Mouse (Mus musculus) stomach, embryonic 15.5 days (tissue): ENCODE measurements around the gene Nsf. TPM values are rescaled to one million over a fixed set of nuclear protein-coding genes. Genes with fewer than 3 reads are reported as not detected.
A peak's percentile ranks its signal among the peaks of the same experiment; 100 is the strongest.

Experiments used
- ATAC-seq: fragments of 200-750 bp; cut with Nextera tagmentation; 2 replicates; pipeline ENCODE4 v1.8.0; 2017; ENCODE audit warnings: low read depth, moderate number of reproducible peaks, moderate TSS enrichment; ENCODE audit not compliant: insufficient read depth, low FRiP score
- H3K27ac ChIP-seq: fragments of 300-500 bp; sonication (generic); 2 replicates; pipeline ENCODE4 v1.5.1; 2015; ENCODE audit warnings: mild to moderate bottlenecking, inconsistent platforms
- H3K27me3 ChIP-seq: fragments of 300-500 bp; sonication (generic); replicated peaks from 2 replicates; pipeline ENCODE4 v1.6.1; 2015; ENCODE audit warnings: inconsistent platforms
- H3K36me3 ChIP-seq: fragments of 300-500 bp; sonication (generic); 2 replicates; pipeline ENCODE4 v1.6.1; 2015; ENCODE audit warnings: inconsistent platforms
- H3K4me1 ChIP-seq: fragments of 300-500 bp; sonication (generic); 2 replicates; pipeline ENCODE4 v1.6.1; 2015; ENCODE audit warnings: inconsistent platforms
- H3K4me2 ChIP-seq: fragments of 300-500 bp; sonication (generic); 2 replicates; pipeline ENCODE4 v1.6.1; 2015; ENCODE audit warnings: mild to moderate bottlenecking, inconsistent platforms
- H3K4me3 ChIP-seq: fragments of 300-500 bp; sonication (generic); replicated peaks from 2 replicates; pipeline ENCODE4 v1.5.1; 2015; ENCODE audit warnings: inconsistent platforms
- H3K9ac ChIP-seq: fragments of 300-500 bp; sonication (generic); 2 replicates; pipeline ENCODE4 v1.6.1; 2015; ENCODE audit warnings: inconsistent platforms
- H3K9me3 ChIP-seq: fragments of 300-500 bp; sonication (generic); 2 replicates; pipeline ENCODE4 v1.6.1; 2016; ENCODE audit warnings: inconsistent platforms
- WGBS: fragments of 180-500 bp; shearing (Covaris S2); methylation state at CpG from one replicate; pipeline ENCODE4 v1.1.7; 2015; 5-methylcytosine and 5-hydroxymethylcytosine counted together
- polyA plus RNA-seq: library from polyadenylated mRNA; unstranded; fragments of >200 nt; fragmentation: Nextera tagmentation; extraction: Ambion mirVana; gene quantifications from 2 replicates; pipeline ENCODE4 v1.2.1, GENCODE M21; 2015

Nsf gene
- polyA plus RNA-seq, 1 experiment from 2014 or later, result 45.8 TPM

DNA sequence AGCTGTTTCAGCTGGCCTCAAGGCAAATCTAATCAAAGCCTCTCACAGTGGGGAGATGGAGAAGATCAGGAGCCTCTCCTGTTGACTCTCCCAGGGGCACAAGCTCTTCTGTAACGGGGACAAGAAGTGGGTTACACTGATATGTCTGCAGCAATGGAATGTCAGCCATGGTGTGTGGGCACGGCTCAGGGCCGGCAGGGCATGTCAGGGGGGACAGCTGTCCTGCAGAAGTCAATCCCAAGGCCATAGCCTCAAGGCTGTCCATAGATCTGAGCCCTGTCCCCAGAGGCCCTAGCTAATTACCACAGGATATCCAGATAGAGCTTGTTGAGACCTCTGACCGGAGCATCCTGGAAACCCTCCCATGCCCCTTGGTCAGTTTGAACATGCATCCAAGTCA is 149.1 kb downstream of the Nsf start:
- Histone ChIP-seq H3K27me3 (peaks cover 32% of the 10 kb centered on the region), H3K4me3 (no peak overlapping the region), H3K27ac (no peak overlapping the region), H3K9me3 (no peaks in the 10 kb centered on the region), H3K9ac (no peak overlapping the region), H3K4me2 (no peak overlapping the region), H3K4me1 (peaks cover 10% of the 10 kb centered on the region), H3K36me3 (no peaks in the 10 kb centered on the region)
- 64% methylated on average over 4 of the region's 4 CpGs for WGBS
- ATAC-seq, result no peak

DNA sequence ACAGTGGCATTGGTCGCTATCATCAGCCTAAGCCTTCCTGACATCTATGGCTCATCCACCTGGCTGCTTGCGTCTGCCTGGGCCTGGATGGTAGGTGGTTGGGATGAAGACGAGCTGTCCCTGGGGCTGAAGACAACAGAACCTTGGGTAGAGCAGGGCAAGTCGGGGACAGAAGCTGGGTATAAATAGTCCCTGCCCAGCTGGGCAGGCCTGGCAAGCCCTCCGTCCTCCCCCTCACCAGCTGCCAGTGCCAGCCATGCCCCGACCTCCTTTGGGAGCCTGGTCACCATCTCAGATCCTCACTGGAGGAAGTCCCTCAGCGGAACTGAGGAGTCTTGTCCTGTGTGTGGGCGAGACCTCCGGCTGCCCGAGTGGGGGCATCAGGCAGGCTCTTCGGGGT is 149.7 kb downstream of the Nsf start:
- no peaks in the 10 kb centered on the region for H3K9me3 ChIP-seq
- H3K27ac ChIP-seq, result no peak overlapping the region
- H3K4me2 ChIP-seq, result no peak overlapping the region
- no peak overlapping the region for H3K9ac ChIP-seq
- peaks cover 3% of the 10 kb centered on the region for H3K4me1 ChIP-seq
- WGBS, result 85% methylated on average over 11 of the region's 11 CpGs
- H3K4me3 ChIP-seq, result no peak overlapping the region
- H3K36me3 ChIP-seq, result no peaks in the 10 kb centered on the region
- ATAC-seq, result no peak
- peaks cover 25% of the 10 kb centered on the region for H3K27me3 ChIP-seq

DNA sequence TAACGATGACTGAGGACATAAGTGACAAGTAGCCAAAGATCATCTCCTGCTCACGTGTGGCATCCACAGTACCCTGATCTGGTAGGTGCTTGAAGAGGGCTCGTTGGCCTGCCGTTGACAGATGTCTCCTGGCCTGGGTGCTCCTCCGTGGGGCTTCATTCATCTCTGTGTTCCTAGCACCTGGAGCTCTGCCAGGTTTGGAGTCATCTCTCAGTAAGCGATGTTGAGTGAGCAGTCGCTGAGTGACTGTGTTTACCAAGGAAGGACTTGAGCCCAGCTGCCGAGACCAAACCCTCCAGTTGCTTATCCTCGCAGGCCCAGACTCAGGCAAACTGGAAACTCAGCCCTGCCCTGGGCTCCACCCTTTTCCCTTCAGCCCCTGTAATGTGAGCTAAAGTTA is 152.7 kb downstream of the Nsf start:
- 40% methylated on average over 9 of the region's 9 CpGs for WGBS
- H3K4me3 ChIP-seq, result no peak overlapping the region
- ATAC-seq, result no peak
- no peaks in the 10 kb centered on the region for H3K9me3 ChIP-seq
- H3K27ac ChIP-seq, result no peak overlapping the region
- H3K36me3 ChIP-seq, result no peaks in the 10 kb centered on the region
- no peak overlapping the region for H3K4me2 ChIP-seq
- H3K4me1 ChIP-seq, result no peaks in the 10 kb centered on the region
- no peak overlapping the region for H3K9ac ChIP-seq
- H3K27me3 ChIP-seq, result peaks cover 9% of the 10 kb centered on the region

DNA sequence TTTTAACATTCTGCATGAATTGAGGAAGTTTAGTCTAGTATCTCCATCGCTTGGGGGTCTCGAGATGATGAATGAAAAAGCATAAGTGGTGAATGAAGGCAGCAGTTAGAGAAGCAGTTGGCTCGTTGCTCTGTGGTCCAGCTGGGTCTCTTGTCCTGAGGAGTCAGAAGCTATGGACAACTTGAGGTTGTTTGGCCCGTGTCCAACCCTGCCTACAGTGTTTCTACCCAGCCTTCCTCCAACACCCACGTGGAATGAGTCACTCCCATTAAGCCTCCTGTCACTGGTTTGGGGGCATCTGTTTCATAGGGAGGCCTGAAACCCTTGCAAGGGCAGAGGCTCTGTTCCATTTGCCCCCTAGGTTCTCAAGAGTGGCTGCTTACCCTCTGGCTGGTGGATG is 163.9 kb downstream of the Nsf start:
- no peaks in the 10 kb centered on the region for H3K9me3 ChIP-seq
- H3K4me1 ChIP-seq, result no peaks in the 10 kb centered on the region
- H3K27me3 ChIP-seq, result peaks cover 7% of the 10 kb centered on the region
- H3K36me3 ChIP-seq, result no peaks in the 10 kb centered on the region
- no peak overlapping the region for H3K4me3 ChIP-seq
- no peak overlapping the region for H3K27ac ChIP-seq
- no peak for ATAC-seq
- H3K9ac ChIP-seq, result no peak overlapping the region
- 55% methylated on average over 5 of the region's 5 CpGs for WGBS
- H3K4me2 ChIP-seq, result no peak overlapping the region

DNA sequence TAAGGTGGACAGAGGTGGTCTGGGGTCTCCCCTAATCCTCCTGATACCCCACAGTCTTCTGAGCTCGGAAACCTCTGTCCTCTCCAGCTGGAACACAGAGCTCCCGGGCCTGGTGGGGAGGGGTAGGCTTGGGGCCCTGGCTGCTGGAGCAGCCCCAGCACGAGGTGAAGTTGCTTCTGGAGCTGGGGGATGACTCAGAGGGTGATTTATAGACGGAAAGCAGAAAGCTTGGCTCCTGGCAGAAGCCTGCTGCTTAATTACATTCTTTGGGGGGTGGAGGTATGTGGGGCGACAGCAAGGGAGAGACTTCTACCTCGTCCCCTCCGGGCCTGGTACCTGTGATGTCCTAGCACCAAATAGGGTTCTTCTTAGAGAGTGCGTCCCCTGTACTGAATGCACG is 173.7 kb downstream of the Nsf start:
- ATAC-seq, result no peak; the same call in 1 of the 2 replicates
- Histone ChIP-seq H3K4me3 (no peak overlapping the region), H3K4me1 (no peaks in the 10 kb centered on the region)

DNA sequence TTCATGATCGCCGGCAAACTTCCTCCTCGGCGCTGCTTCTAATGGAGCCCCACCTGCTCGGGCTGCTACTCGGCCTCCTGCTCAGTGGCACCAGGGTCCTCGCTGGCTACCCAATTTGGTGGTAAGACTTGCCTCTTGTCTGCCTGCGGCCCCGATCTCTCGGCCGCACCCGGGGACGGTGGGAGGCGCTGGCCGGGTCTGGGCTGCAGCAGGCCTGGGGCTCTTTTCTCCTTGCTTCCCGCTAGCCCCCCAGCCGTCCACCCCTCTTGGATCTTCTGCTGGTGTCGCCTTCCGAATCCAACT is 179.7 kb downstream of the Nsf start:
- H3K4me1 ChIP-seq, result peaks cover 14% of the 10 kb centered on the region
- 1% methylated on average over 19 of the region's 19 CpGs for WGBS
- H3K9me3 ChIP-seq, result no peaks in the 10 kb centered on the region
- H3K9ac ChIP-seq, result no peak overlapping the region
- H3K27ac ChIP-seq, result no peak overlapping the region
- H3K4me2 ChIP-seq, result peak overlapping the region; percentile 49
- ATAC-seq, result no peak
- no peaks in the 10 kb centered on the region for H3K36me3 ChIP-seq
- H3K27me3 ChIP-seq, result peaks cover 82% of the 10 kb centered on the region
- H3K4me3 ChIP-seq, result peak overlapping the region; percentile 27

More for the DNA sequence above, 173.7 kb downstream of the Nsf start:
- H3K9me3 ChIP-seq, result no peaks in the 10 kb centered on the region
- no peak overlapping the region for H3K27ac ChIP-seq
- no peak overlapping the region for H3K4me2 ChIP-seq
- no peak overlapping the region for H3K9ac ChIP-seq
- H3K27me3 ChIP-seq, result peaks cover 34% of the 10 kb centered on the region
- WGBS, result 32% methylated on average over 9 of the region's 9 CpGs
- H3K36me3 ChIP-seq, result no peaks in the 10 kb centered on the region

DNA sequence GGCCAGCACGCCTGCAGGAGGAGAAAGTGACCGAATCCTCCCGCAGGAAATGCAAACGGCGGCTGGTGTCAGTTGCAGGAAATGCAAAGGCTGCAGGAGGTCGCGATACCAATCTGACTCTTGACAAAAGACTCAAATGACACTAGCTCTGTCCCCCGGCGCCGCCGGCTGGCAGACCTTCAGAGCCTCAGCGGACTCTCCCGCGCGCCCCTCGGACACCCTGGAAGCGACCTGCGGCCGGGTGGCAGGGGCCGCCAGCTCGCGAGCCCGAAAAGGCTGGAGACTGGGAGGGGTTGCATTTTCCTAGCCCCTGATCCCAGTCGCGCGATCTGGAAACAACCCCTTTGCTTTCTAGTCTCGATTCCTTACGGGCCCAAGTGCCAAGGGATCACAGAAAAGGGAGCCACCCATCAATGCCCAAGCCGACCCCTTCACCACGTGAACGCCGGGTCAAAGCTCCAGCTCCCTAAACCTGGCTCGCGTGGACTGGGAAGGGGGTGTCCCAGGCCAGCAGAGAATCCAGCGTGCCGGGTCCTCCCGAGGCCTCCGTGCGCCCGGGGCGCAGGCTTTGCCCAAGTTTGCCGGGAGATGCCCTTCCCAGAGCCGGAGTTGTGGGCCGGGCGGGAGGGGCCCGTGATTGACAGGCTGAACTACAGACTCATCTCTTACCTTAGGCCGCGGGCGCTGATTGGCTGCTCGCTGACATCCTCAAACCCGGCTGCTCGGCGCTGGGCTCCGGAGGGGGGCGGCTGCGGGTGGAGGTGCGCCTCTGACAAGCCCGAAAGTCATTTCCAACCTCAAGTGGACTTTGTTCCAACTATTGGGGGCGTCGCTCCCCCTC is 180.2 kb downstream of the Nsf start, which contains the start of gene Wnt3:
TSS of gene Wnt3 (plus strand) at position 764 of the 841 bp plus-strand sequence.
- Histone ChIP-seq H3K27me3 (peaks cover 87% of the 10 kb centered on the region), H3K36me3 (no peaks in the 10 kb centered on the region), H3K4me1 (peaks cover 14% of the 10 kb centered on the region), H3K9me3 (no peaks in the 10 kb centered on the region), H3K4me3 (peak within 1 kb of the TSS; percentile 27), H3K4me2 (peak within 1 kb of the TSS; percentile 49), H3K9ac (no peak within 1 kb of the TSS), H3K27ac (no peak within 1 kb of the TSS)
- WGBS, result under 1% methylated on average over 60 of the region's 60 CpGs
- ATAC-seq, result no peak

DNA sequence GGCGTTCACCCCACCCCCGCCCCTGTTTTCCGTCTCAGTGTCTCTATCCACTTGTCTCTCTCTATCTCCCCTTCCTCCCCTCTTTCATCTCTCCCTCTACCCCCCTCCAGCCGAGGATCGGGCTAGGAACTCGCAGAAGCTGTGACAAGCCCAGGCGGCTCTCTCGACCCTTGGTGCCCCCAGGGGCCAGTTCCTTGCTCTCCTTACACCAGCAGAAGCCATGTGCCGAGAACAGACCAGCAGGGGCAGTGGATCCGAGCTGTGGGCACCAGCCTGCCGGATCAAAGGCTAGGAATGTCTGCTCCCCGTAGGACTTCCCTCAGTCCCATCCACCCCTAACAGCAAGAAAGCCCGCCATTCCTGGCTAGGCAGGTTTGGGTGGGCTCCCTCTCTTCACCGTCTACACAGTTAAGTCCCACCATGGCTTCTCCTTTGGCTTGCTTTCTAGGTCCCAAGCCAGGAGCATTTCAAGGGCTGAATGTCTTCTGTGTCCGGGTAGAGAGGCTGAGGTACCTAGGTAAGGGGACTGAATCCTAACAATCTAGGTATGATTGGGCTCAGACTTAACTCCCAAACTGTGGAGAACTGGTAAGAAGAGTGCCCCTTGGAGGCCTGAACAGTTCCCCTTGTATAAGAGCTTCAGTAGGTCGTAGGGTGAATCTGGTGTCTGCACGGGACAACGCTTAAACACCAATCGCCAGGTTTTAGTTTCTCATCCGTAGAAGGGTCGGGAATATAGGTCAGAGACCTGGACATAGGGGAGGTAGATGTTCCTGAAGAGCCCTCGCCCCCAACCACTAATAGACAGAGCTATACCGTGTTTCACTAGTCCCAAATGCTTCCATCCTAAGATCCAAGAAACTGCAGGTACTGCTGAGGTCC is 181.1 kb downstream of the Nsf start:
- no peak overlapping the region for H3K9ac ChIP-seq
- H3K9me3 ChIP-seq, result no peaks in the 10 kb centered on the region
- H3K36me3 ChIP-seq, result no peaks in the 10 kb centered on the region
- peak overlapping the region; percentile 49 for H3K4me2 ChIP-seq
- H3K4me3 ChIP-seq, result peak overlapping the region; percentile 27
- peaks cover 14% of the 10 kb centered on the region for H3K4me1 ChIP-seq
- H3K27me3 ChIP-seq, result peaks cover 93% of the 10 kb centered on the region
- no peak overlapping the region for H3K27ac ChIP-seq
- WGBS, result 2% methylated on average over 23 of the region's 23 CpGs
- no peak for ATAC-seq

Other genes with a start within 250 kb of the Nsf start
- gene Wnt9b, start 204.2 kb downstream of the Nsf start, polyA plus RNA-seq, result 0.03 TPM in 1 of 2 replicates, not detected in the other
- gene Wnt3, start 179.9 kb downstream of the Nsf start, polyA plus RNA-seq, result 0.22 and 0.23 TPM in 2 replicates
- 53.1 and 55.8 TPM in 2 replicates for gene Arf2, start 12.7 kb upstream of the Nsf start, polyA plus RNA-seq
- gene Crhr1, start 178.8 kb upstream of the Nsf start, polyA plus RNA-seq, result 0.27 and 0.39 TPM in 2 replicates
- gene Sppl2c, start 232.3 kb upstream of the Nsf start, polyA plus RNA-seq, result not detected in 2 replicates